Mouse (Mus musculus) thymus, postnatal 4 days (tissue): ENCODE data around the gene Usf1.

Experiments
- DNase-seq: peaks from one replicate; pipeline ENCODE4 v3.0.0; 2021

The Usf1 gene

GRCm38 (mm10) chr1:171419291-171419882 lies 8.3 kb downstream of the Usf1 start:
- no peak for DNase-seq

GRCm38 (mm10) chr1:171419905-171420304 lies 8.8 kb downstream of the Usf1 start:
- no peak for DNase-seq

- DNase-seq, result no peak
Measured at GRCm38 (mm10) chr1:171422504-171423095, 11.5 kb downstream of the Usf1 start.

GRCm38 (mm10) chr1:171424638-171425037 lies 13.5 kb downstream of the Usf1 start:
- no peak for DNase-seq

GRCm38 (mm10) chr1:171425126-171425525 lies 14.0 kb downstream of the Usf1 start:
- DNase-seq, result no peak

- DNase-seq, result no peak
Measured at GRCm38 (mm10) chr1:171432158-171432557, 21.0 kb downstream of the Usf1 start.

GRCm38 (mm10) chr1:171435288-171435814 lies 24.2 kb downstream of the Usf1 start:
- DNase-seq, result no peak

GRCm38 (mm10) chr1:171435974-171436373 lies 24.9 kb downstream of the Usf1 start:
- DNase-seq, result no peak

GRCm38 (mm10) chr1:171437264-171438013 lies 26.3 kb downstream of the Usf1 start, which contains the start of gene F11r:
Gene F11r (plus strand): TSS chr1:171437535.
- peak; percentile 74 for DNase-seq

GRCm38 (mm10) chr1:171438014-171438670 lies 27.0 kb downstream of the Usf1 start:
- no peak for DNase-seq

- DNase-seq, result no peak
Measured at GRCm38 (mm10) chr1:171439072-171439471, 28.0 kb downstream of the Usf1 start.

GRCm38 (mm10) chr1:171440025-171440725 lies 29.1 kb downstream of the Usf1 start:
- no peak for DNase-seq

GRCm38 (mm10) chr1:171441466-171442412 lies 30.6 kb downstream of the Usf1 start:
- no peak for DNase-seq

GRCm38 (mm10) chr1:171442413-171442760 lies 31.3 kb downstream of the Usf1 start:
- no peak for DNase-seq

GRCm38 (mm10) chr1:171445050-171445449 lies 33.9 kb downstream of the Usf1 start:
- DNase-seq, result no peak

GRCm38 (mm10) chr1:171446854-171447253 lies 35.7 kb downstream of the Usf1 start:
- DNase-seq, result no peak

GRCm38 (mm10) chr1:171447692-171448091 lies 36.6 kb downstream of the Usf1 start:
- no peak for DNase-seq

GRCm38 (mm10) chr1:171450062-171450461 lies 38.9 kb downstream of the Usf1 start:
- DNase-seq, result no peak

GRCm38 (mm10) chr1:171451001-171451400 lies 39.9 kb downstream of the Usf1 start:
- no peak for DNase-seq

- no peak for DNase-seq
Measured at GRCm38 (mm10) chr1:171452522-171452921, 41.4 kb downstream of the Usf1 start.

- no peak for DNase-seq
Measured at GRCm38 (mm10) chr1:171452923-171453322, 41.8 kb downstream of the Usf1 start.

- DNase-seq, result no peak
Measured at GRCm38 (mm10) chr1:171454926-171455325, 43.8 kb downstream of the Usf1 start.
